Comparison of ENCODE assay signal across 26 mouse cellular contexts in the genomic region with DNA sequence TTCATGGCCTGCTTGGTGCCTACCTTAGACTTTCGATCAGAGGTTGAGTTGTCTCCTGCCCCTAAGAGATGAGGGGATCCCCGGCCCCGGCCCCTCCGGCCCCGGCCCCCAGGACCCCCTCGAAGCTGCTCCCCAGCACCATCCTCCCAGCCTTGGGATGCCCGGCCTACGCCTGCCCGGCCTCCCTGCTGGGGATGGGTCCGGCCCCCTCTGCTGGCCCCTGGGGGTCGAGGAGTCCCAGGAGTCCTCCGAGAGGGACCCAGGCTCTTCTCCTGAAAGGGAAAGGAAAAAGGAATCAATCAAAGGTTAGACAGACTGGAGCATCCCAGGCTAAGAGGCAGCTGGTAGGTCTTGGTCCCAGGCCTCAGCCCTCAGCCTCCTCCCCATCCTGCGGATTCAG. TPM values are rescaled to one million over a fixed set of nuclear protein-coding genes. Genes with fewer than 3 reads are reported as not detected.
A peak's percentile ranks its signal among the peaks of the same experiment; 100 is the strongest.
DNase-seq lines count a peak whose midpoint lies in the region; ATAC-seq and TF ChIP-seq lines count a peak whose summit lies in the region.
"Had no signal": no experiment of that assay in that cellular context is flagged by ENCODE, and none has a peak within 500 bp of the region (broad histone marks: within the 10 kb centered on the region; RNA-seq: fewer than 3 reads in every experiment).

No protein-coding gene starts in this region.

- H3K36me3 ChIP-seq in hindbrain, postnatal 0 days (ENCODE audit: insufficient read depth, low read length), result peaks cover 19% of the 10 kb centered on the region
- peaks cover 69% of the 10 kb centered on the region for H3K36me3 ChIP-seq in hindbrain, embryonic 10.5 days

- H3K9me3 ChIP-seq in hindbrain, postnatal 0 days (ENCODE audit: low read length), result no peaks in the 10 kb centered on the region
- no peaks in the 10 kb centered on the region for H3K9me3 ChIP-seq in hindbrain, embryonic 10.5 days
- H3K9me3 ChIP-seq: G1E had no signal

- H3K27ac ChIP-seq in hindbrain, postnatal 0 days, result no peak overlapping the region
- no peak overlapping the region for H3K27ac ChIP-seq in hindbrain, embryonic 10.5 days

- TF ChIP-seq CTCF in hindbrain, postnatal 0 days (IDR thresholded peaks at IDR 0.05; ENCODE audit: low read depth), result no peak

- no peak overlapping the region for H3K4me2 ChIP-seq in hindbrain, postnatal 0 days (ENCODE audit: low read depth, low read length)

- no peak for ATAC-seq in hindbrain, postnatal 0 days
- ATAC-seq: activated CD4-positive, CD25-positive, alpha-beta regulatory T cell, adult 4 months; CD4-positive, CD25-positive, alpha-beta regulatory T cell, adult 4 months; Patski had no signal

- peak; percentile 8 for DNase-seq in adrenal gland, postnatal 14 days
- DNase-seq in adrenal gland, adult 18-20 months (ENCODE audit: low spot score in 2 of 2), result no peak
- DNase-seq in cerebellum, adult 11-12 months, result peak; percentile 35
- no peak for DNase-seq in cerebellum, postnatal 4 days (ENCODE audit: low spot score in 2 of 2)
- DNase-seq in heart, adult 11 months, result peak; percentile 92
- DNase-seq in heart, adult 8-10 months (ENCODE audit: low spot score), result no peak
- no peak for DNase-seq in hindbrain, postnatal 0 days (ENCODE audit: low spot score)
- no peak for DNase-seq in hindbrain, embryonic 10.5 days (ENCODE audit: low spot score)
- DNase-seq: adrenal gland, adult 2 months; adrenal gland, adult 8-10 months; adrenal gland, postnatal 10 days; adrenal gland, postnatal 25 days; adrenal gland, postnatal 36 days; B cell, adult 2 months; cerebellum, adult 11 months; cerebellum, adult 18-20 months; cerebellum, adult 2 months; cerebellum, adult 8-10 months had no signal

- WGBS in hindbrain, postnatal 0 days, result 86% methylated on average over 13 of the region's 13 CpGs
- 88% methylated on average over 13 of the region's 13 CpGs for WGBS in hindbrain, embryonic 10.5 days

- H3K4me1 ChIP-seq in hindbrain, postnatal 0 days (ENCODE audit: insufficient read depth, low read length), result 0 out of 2 replicates have a peak, but pooled peaks cover 3% of the 10 kb centered on the region
- peaks cover 23% of the 10 kb centered on the region for H3K4me1 ChIP-seq in hindbrain, embryonic 10.5 days (replicated peaks)

- H3K4me3 ChIP-seq in hindbrain, postnatal 0 days (ENCODE audit: low read length), result no peak overlapping the region
- H3K4me3 ChIP-seq in hindbrain, embryonic 10.5 days, result no peak overlapping the region

- 0 out of 2 replicates have a peak overlapping the region, but pooled peaks have one; percentile 17 for H3K9ac ChIP-seq in hindbrain, postnatal 0 days (replicated peaks; ENCODE audit: low read length)

- H3K27me3 ChIP-seq in hindbrain, postnatal 0 days (ENCODE audit: insufficient read depth, low read length), result no peaks in the 10 kb centered on the region
- H3K27me3 ChIP-seq in hindbrain, embryonic 10.5 days (ENCODE audit: insufficient read depth, poor library complexity, severe bottlenecking), result no peaks in the 10 kb centered on the region
- H3K27me3 ChIP-seq: CH12.LX, Patski had no signal

RNA-seq across cellular contexts. Expression of gene Ccdc9, which starts 4.3 kb away (rescaled TPM):
- total RNA-seq in adrenal gland, postnatal 14 days (2021), result 68.1 and 75.4 TPM in 2 replicates
- 10 to 100 TPM; 52.2 to 59.2 TPM for total RNA-seq in adrenal gland, adult 18-20 months (2021)
- 10 to 100 TPM; 33.2 to 48.1 (median 38.1) TPM for total RNA-seq in heart, adult 8-10 months (2022)
- 11.8 and 27.9 TPM in 2 replicates for total RNA-seq in hindbrain, postnatal 0 days (2014; rRNA removed)
- polyA plus RNA-seq in hindbrain, postnatal 0 days (2015; fragmentation: Nextera tagmentation; extraction: Ambion mirVana), result 13.4 and 14.8 TPM in 2 replicates
- polyA plus RNA-seq in hindbrain, embryonic 10.5 days (2016; fragmentation: Nextera tagmentation; extraction: Ambion mirVana), result 32.2 and 37.4 TPM in 2 replicates

RNA-seq across cellular contexts. Expression of gene Inafm1, which starts 8.9 kb away (rescaled TPM):
- 16.6 and 21.1 TPM in 2 replicates for total RNA-seq in adrenal gland, postnatal 14 days (2021)
- 10 to 100 TPM; 21.1 to 21.8 TPM for total RNA-seq in adrenal gland, adult 18-20 months (2021)
- total RNA-seq in heart, adult 8-10 months (2022), result 10 to 100 TPM; 12.3 to 18.1 (median 14.4) TPM
- 56.0 and 71.3 TPM in 2 replicates for total RNA-seq in hindbrain, postnatal 0 days (2014; rRNA removed)
- polyA plus RNA-seq in hindbrain, postnatal 0 days (2015; fragmentation: Nextera tagmentation; extraction: Ambion mirVana), result 74.1 and 78.4 TPM in 2 replicates
- 7.7 and 13.0 TPM in 2 replicates for polyA plus RNA-seq in hindbrain, embryonic 10.5 days (2016; fragmentation: Nextera tagmentation; extraction: Ambion mirVana)

RNA-seq across cellular contexts. Expression of gene C5ar1, which starts 23.0 kb away (rescaled TPM):
- 3.3 and 5.5 TPM in 2 replicates for total RNA-seq in adrenal gland, postnatal 14 days (2021)
- 10 to 100 TPM in 1 of 2 experiments, 1 to 10 TPM in 1; 7.0 to 13.1 TPM for total RNA-seq in adrenal gland, adult 18-20 months (2021)
- total RNA-seq in heart, adult 8-10 months (2022), result 1 to 10 TPM; 4.1 to 5.5 (median 5.1) TPM
- 1.4 and 1.9 TPM in 2 replicates for total RNA-seq in hindbrain, postnatal 0 days (2014; rRNA removed)
- polyA plus RNA-seq in hindbrain, postnatal 0 days (2015; fragmentation: Nextera tagmentation; extraction: Ambion mirVana), result 0.93 and 1.5 TPM in 2 replicates
- polyA plus RNA-seq in hindbrain, embryonic 10.5 days (2016; fragmentation: Nextera tagmentation; extraction: Ambion mirVana), result 0.96 and 0.97 TPM in 2 replicates
- total RNA-seq: CH12.LX, ES-E14, MEL had no signal
- polyA plus RNA-seq: activated CD4-positive, CD25-positive, alpha-beta regulatory T cell, adult 4 months; CD4-positive, CD25-positive, alpha-beta regulatory T cell, adult 4 months; G1E; Patski had no signal

RNA-seq across cellular contexts. Expression of gene Bbc3, which starts 25.9 kb away (rescaled TPM):
- 5.8 and 11.6 TPM in 2 replicates for total RNA-seq in adrenal gland, postnatal 14 days (2021)
- total RNA-seq in adrenal gland, adult 18-20 months (2021), result 1 to 10 TPM; 5.2 to 6.0 TPM
- 1 to 10 TPM; 2.8 to 5.1 (median 4.4) TPM for total RNA-seq in heart, adult 8-10 months (2022)
- 51.0 and 55.8 TPM in 2 replicates for total RNA-seq in hindbrain, postnatal 0 days (2014; rRNA removed)
- 32.2 and 33.3 TPM in 2 replicates for polyA plus RNA-seq in hindbrain, postnatal 0 days (2015; fragmentation: Nextera tagmentation; extraction: Ambion mirVana)
- polyA plus RNA-seq in hindbrain, embryonic 10.5 days (2016; fragmentation: Nextera tagmentation; extraction: Ambion mirVana), result 17.6 and 19.1 TPM in 2 replicates

RNA-seq across cellular contexts. Expression of gene C5ar2, which starts 38.4 kb away (rescaled TPM):
- total RNA-seq in adrenal gland, postnatal 14 days (2021), result 0.37 and 0.75 TPM in 2 replicates
- total RNA-seq in adrenal gland, adult 18-20 months (2021), result under 1 TPM; 0.46 to 0.83 TPM
- 1 to 10 TPM; 1.0 to 1.4 (median 1.2) TPM for total RNA-seq in heart, adult 8-10 months (2022)
- 0.47 TPM in 1 of 2 replicates, not detected in the other for total RNA-seq in hindbrain, postnatal 0 days (2014; rRNA removed)
- 0.11 and 0.18 TPM in 2 replicates for polyA plus RNA-seq in hindbrain, postnatal 0 days (2015; fragmentation: Nextera tagmentation; extraction: Ambion mirVana)
- polyA plus RNA-seq in hindbrain, embryonic 10.5 days (2016; fragmentation: Nextera tagmentation; extraction: Ambion mirVana), result 0.05 TPM in 1 of 2 replicates, not detected in the other
- polyA plus RNA-seq: activated CD4-positive, CD25-positive, alpha-beta regulatory T cell, adult 4 months; C2C12; Patski had no signal

Comparison
In these comparisons a context has a peak if more than half of its experiments do, and no peak if none do; other contexts are left out.
1. DNase-seq: peak in adrenal gland, postnatal 14 days (single experiment), cerebellum, adult 11-12 months (single experiment) and heart, adult 11 months (single experiment); none in adrenal gland, adult 18-20 months (0 of 2), cerebellum, postnatal 4 days (0 of 2), heart, adult 8-10 months (single experiment), hindbrain, postnatal 0 days (single experiment) and hindbrain, embryonic 10.5 days (single experiment).